Mouse (Mus musculus): ENCODE data around the gene Fmnl1. TPM values are rescaled to one million over a fixed set of nuclear protein-coding genes. Genes with fewer than 3 reads are reported as not detected.

Fmnl1 gene
- polyA plus RNA-seq, 1 experiment from 2014 or later = 2.4 TPM

GRCm38 (mm10) chr11:103232966-103233365, 62.1 kb downstream of the Fmnl1 start:
- ATAC-seq (ENCODE audit: insufficient number of reproducible peaks, insufficient read depth, low FRiP score, low TSS enrichment, low read depth) = no peak
- WGBS = 26% methylated on average over 7 of the region's 7 CpGs
- Histone ChIP-seq H3K9me3 (0 out of 2 replicates have a peak, but pooled peaks cover 3% of the 10 kb centered on the region), H3K27ac (no peak overlapping the region), H3K27me3 (no peaks in the 10 kb centered on the region), H3K36me3 (peaks cover 55% of the 10 kb centered on the region), H3K9ac (no peak overlapping the region), H3K4me3 (no peak overlapping the region), H3K4me1 (peaks cover 15% of the 10 kb centered on the region; the same call in 1 of the 2 replicates), H3K4me2 (no peak overlapping the region)

DNA sequence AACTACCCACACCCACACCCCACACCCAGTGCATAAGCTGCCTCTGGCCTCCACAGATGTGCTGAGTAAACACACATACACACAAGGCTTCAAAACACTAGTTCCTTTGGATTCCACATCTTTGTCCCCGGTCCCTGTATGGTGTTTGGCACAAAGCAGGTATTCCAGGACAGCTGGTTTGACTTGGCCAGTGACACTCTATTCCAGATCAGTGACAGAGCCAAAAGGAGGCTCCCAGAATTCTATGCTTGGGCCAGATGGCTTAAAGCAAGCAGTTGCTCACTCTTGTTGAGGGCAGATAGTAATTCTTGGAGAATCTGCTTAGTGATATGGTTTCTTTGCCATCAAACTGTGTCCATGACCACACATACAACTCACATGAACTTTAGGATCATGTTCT, 63.5 kb downstream of the Fmnl1 start:
- H3K36me3 ChIP-seq = peaks cover 58% of the 10 kb centered on the region
- H3K27me3 ChIP-seq = no peaks in the 10 kb centered on the region
- no peak overlapping the region for H3K9ac ChIP-seq
- H3K4me3 ChIP-seq = no peak overlapping the region
- 81% methylated on average over 1 of the region's 1 CpGs for WGBS
- peaks cover 15% of the 10 kb centered on the region; the same call in 1 of the 2 replicates for H3K4me1 ChIP-seq
- H3K4me2 ChIP-seq = no peak overlapping the region
- 0 out of 2 replicates have a peak, but pooled peaks cover 3% of the 10 kb centered on the region for H3K9me3 ChIP-seq
- H3K27ac ChIP-seq = no peak overlapping the region
- no peak for ATAC-seq (ENCODE audit: insufficient number of reproducible peaks, insufficient read depth, low FRiP score, low TSS enrichment, low read depth)

DNA sequence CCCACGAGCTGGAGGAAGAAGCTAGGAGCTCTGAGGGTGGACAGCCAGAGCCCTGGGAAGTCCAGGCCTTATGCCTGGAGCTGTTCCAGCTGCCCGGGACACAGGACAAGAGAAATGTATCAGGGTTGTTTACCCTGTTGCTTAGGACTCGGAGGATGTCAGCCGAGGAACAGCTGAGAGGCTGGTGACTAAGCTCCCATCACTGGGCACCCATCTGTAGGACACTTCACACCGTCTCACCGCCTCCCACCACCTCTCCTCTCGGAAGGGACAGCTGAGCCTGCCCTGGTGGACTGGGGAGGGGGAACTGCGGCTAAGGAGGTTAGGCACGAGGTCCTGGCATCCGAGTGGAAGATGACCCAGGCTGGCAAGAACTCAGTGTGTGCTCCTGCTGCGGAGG, 64.8 kb downstream of the Fmnl1 start:
- Histone ChIP-seq H3K27me3 (no peaks in the 10 kb centered on the region), H3K9ac (0 out of 2 replicates have a peak overlapping the region, but pooled peaks have one; percentile 17), H3K4me1 (peaks cover 19% of the 10 kb centered on the region), H3K36me3 (peaks cover 52% of the 10 kb centered on the region), H3K4me3 (no peak overlapping the region), H3K4me2 (no peak overlapping the region), H3K27ac (no peak overlapping the region), H3K9me3 (0 out of 2 replicates have a peak, but pooled peaks cover 3% of the 10 kb centered on the region)
- ATAC-seq (ENCODE audit: insufficient number of reproducible peaks, insufficient read depth, low FRiP score, low TSS enrichment, low read depth) = no peak
- WGBS = 71% methylated on average over 11 of the region's 11 CpGs

DNA sequence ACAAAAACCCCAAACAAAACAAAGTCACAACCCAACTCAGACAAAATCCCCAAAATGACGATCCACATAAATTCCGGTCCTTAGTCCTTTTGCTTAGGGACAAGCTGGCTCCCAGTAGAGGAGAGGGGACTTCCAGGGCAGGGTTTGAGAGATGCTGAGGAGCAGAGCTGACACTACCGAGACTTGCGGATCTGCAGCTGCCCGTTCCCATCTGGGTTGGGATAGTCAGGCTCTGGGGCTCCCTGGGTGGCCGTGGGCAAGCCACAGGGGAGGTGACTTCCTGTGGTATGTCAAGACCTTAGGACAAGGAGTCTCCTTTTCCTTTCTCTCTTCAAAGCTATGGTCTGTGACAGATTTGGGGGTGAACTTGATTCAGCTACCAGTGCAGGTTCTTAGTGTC, 65.5 kb downstream of the Fmnl1 start:
- ATAC-seq (ENCODE audit: insufficient number of reproducible peaks, insufficient read depth, low FRiP score, low TSS enrichment, low read depth) = no peak
- H3K27me3 ChIP-seq = no peaks in the 10 kb centered on the region
- H3K9ac ChIP-seq = no peak overlapping the region
- H3K4me1 ChIP-seq = peaks cover 26% of the 10 kb centered on the region
- peaks cover 45% of the 10 kb centered on the region for H3K36me3 ChIP-seq
- H3K4me3 ChIP-seq = no peak overlapping the region
- 0 out of 2 replicates have a peak, but pooled peaks cover 3% of the 10 kb centered on the region for H3K9me3 ChIP-seq
- no peak overlapping the region for H3K27ac ChIP-seq
- 67% methylated on average over 6 of the region's 6 CpGs for WGBS
- no peak overlapping the region for H3K4me2 ChIP-seq

- H3K9ac ChIP-seq = no peak overlapping the region
- H3K27ac ChIP-seq = no peak overlapping the region
- H3K4me3 ChIP-seq = no peak overlapping the region
- no peak for ATAC-seq (ENCODE audit: insufficient number of reproducible peaks, insufficient read depth, low FRiP score, low TSS enrichment, low read depth)
- no peaks in the 10 kb centered on the region for H3K27me3 ChIP-seq
- peaks cover 43% of the 10 kb centered on the region for H3K36me3 ChIP-seq
- H3K4me1 ChIP-seq = peaks cover 31% of the 10 kb centered on the region
- WGBS = 81% methylated on average over 10 of the region's 10 CpGs
- H3K9me3 ChIP-seq = 0 out of 2 replicates have a peak, but pooled peaks cover 3% of the 10 kb centered on the region
- no peak overlapping the region for H3K4me2 ChIP-seq
Measured at GRCm38 (mm10) chr11:103236903-103237302, 66.0 kb downstream of the Fmnl1 start.

- H3K9me3 ChIP-seq = 0 out of 2 replicates have a peak, but pooled peaks cover 3% of the 10 kb centered on the region
- H3K4me1 ChIP-seq = peaks cover 32% of the 10 kb centered on the region
- no peak overlapping the region for H3K9ac ChIP-seq
- no peak overlapping the region for H3K4me2 ChIP-seq
- H3K27ac ChIP-seq = no peak overlapping the region
- no peak for ATAC-seq (ENCODE audit: insufficient number of reproducible peaks, insufficient read depth, low FRiP score, low TSS enrichment, low read depth)
- 72% methylated on average over 9 of the region's 9 CpGs for WGBS
- H3K27me3 ChIP-seq = no peaks in the 10 kb centered on the region
- peaks cover 43% of the 10 kb centered on the region for H3K36me3 ChIP-seq
- no peak overlapping the region for H3K4me3 ChIP-seq
Measured at GRCm38 (mm10) chr11:103237757-103238156, 66.8 kb downstream of the Fmnl1 start.

GRCm38 (mm10) chr11:103240740-103241139, 69.8 kb downstream of the Fmnl1 start:
- Histone ChIP-seq H3K4me3 (no peak overlapping the region), H3K27ac (no peak overlapping the region), H3K36me3 (peaks cover 40% of the 10 kb centered on the region), H3K9me3 (0 out of 2 replicates have a peak, but pooled peaks cover 3% of the 10 kb centered on the region), H3K4me1 (peaks cover 35% of the 10 kb centered on the region), H3K9ac (no peak overlapping the region), H3K27me3 (no peaks in the 10 kb centered on the region), H3K4me2 (no peak overlapping the region)
- WGBS = 46% methylated on average over 7 of the region's 7 CpGs
- ATAC-seq (ENCODE audit: insufficient number of reproducible peaks, insufficient read depth, low FRiP score, low TSS enrichment, low read depth) = no peak

- 86% methylated on average over 4 of the region's 4 CpGs for WGBS
- Histone ChIP-seq H3K4me2 (no peak overlapping the region), H3K4me3 (no peak overlapping the region), H3K27me3 (no peaks in the 10 kb centered on the region), H3K36me3 (peaks cover 3% of the 10 kb centered on the region), H3K9me3 (no peaks in the 10 kb centered on the region), H3K9ac (no peak overlapping the region), H3K27ac (no peak overlapping the region), H3K4me1 (peaks cover 67% of the 10 kb centered on the region)
- no peak for ATAC-seq (ENCODE audit: insufficient number of reproducible peaks, insufficient read depth, low FRiP score, low TSS enrichment, low read depth)
Measured at GRCm38 (mm10) chr11:103244856-103245255, 73.9 kb downstream of the Fmnl1 start.

- Histone ChIP-seq H3K27me3 (no peaks in the 10 kb centered on the region), H3K4me2 (no peak overlapping the region), H3K27ac (0 out of 2 replicates have a peak overlapping the region, but pooled peaks have one; percentile 2), H3K36me3 (no peaks in the 10 kb centered on the region), H3K4me1 (peaks cover 59% of the 10 kb centered on the region), H3K4me3 (no peak overlapping the region), H3K9me3 (no peaks in the 10 kb centered on the region), H3K9ac (no peak overlapping the region)
- ATAC-seq (ENCODE audit: insufficient number of reproducible peaks, insufficient read depth, low FRiP score, low TSS enrichment, low read depth) = no peak
- 68% methylated on average over 10 of the region's 10 CpGs for WGBS
Measured at GRCm38 (mm10) chr11:103246081-103246730, 75.3 kb downstream of the Fmnl1 start.

GRCm38 (mm10) chr11:103246731-103247290, 75.9 kb downstream of the Fmnl1 start:
- H3K27ac ChIP-seq = no peak overlapping the region
- no peaks in the 10 kb centered on the region for H3K36me3 ChIP-seq
- no peaks in the 10 kb centered on the region for H3K27me3 ChIP-seq
- H3K4me2 ChIP-seq = no peak overlapping the region
- H3K4me3 ChIP-seq = no peak overlapping the region
- 69% methylated on average over 4 of the region's 4 CpGs for WGBS
- H3K9me3 ChIP-seq = no peaks in the 10 kb centered on the region
- ATAC-seq (ENCODE audit: insufficient number of reproducible peaks, insufficient read depth, low FRiP score, low TSS enrichment, low read depth) = no peak
- no peak overlapping the region for H3K9ac ChIP-seq
- H3K4me1 ChIP-seq = peaks cover 53% of the 10 kb centered on the region

DNA sequence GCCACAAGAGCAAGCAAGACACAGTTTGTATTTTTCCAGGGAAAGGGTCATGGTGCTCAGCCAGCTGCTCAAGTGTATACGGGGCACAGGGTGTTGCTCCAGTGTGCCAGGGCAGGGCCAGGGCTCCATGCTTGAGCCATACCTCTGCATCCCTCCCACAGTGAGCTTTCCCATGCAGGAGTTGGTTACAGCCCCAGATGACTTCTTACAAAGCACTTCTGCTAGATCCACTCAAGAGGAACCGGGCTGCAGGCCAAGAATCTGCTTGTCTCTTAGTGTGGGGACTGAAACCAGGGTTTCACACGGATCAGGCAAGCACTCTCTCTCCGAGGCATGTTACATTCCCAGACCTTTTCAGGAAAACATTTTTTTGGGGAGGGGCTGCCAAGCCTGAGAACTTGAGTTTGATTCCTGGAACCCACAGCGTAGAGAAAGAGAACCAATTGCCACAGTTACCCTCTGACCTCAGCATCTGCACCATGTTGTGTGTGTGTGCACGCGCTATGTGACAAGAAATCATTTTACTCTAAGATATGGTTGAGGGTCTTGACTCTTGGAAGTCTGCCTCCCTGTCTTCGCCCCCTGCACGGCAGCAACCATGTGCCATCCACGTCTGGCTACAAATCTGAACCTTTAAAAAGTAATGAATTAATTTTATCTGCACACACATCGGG, 76.7 kb downstream of the Fmnl1 start:
- H3K4me3 ChIP-seq = no peak overlapping the region
- H3K4me1 ChIP-seq = peaks cover 51% of the 10 kb centered on the region
- ATAC-seq (ENCODE audit: insufficient number of reproducible peaks, insufficient read depth, low FRiP score, low TSS enrichment, low read depth) = no peak
- peak overlapping the region; percentile 36; the same call in 1 of the 2 replicates for H3K9ac ChIP-seq
- H3K36me3 ChIP-seq = no peaks in the 10 kb centered on the region
- no peak overlapping the region for H3K4me2 ChIP-seq
- H3K9me3 ChIP-seq = no peaks in the 10 kb centered on the region
- WGBS = 55% methylated on average over 11 of the region's 11 CpGs
- H3K27ac ChIP-seq = peak overlapping the region; percentile 75
- H3K27me3 ChIP-seq = no peaks in the 10 kb centered on the region
